Mouse (Mus musculus) gastrocnemius, postnatal 25 days (tissue): ENCODE measurements around the gene Disp2. TPM values are rescaled to one million over a fixed set of nuclear protein-coding genes. Genes with fewer than 3 reads are reported as not detected.
A peak's percentile ranks its signal among the peaks of the same experiment; 100 is the strongest.

Experiments used
- DNase-seq: peaks from one replicate; pipeline ENCODE4 v3.0.0; 2022
- long read RNA-seq, 2 experiments: library from polyadenylated mRNA; stranded (forward); transcript quantifications; one replicate each; pipeline ENCODE4 v2.0.0; 2021
- total RNA-seq, 2 experiments: library from RNA; stranded (reverse); gene quantifications; 1 replicate in 1 of 2; 2 replicates in 1 of 2; pipeline ENCODE4 v1.2.3; 2021

Disp2 gene
- total RNA-seq, result not detected
- long read RNA-seq, experiment 1, result 0 reads
- long read RNA-seq, experiment 2, result 0 reads

- peak; percentile 90 for DNase-seq
Measured at GRCm38 (mm10) chr2:118779504-118780480, at the start of gene Disp2. Disp2 (plus strand) TSS chr2:118779719.

GRCm38 (mm10) chr2:118729816-118730621 is 49.5 kb upstream of the Disp2 start:
- DNase-seq, result no peak

GRCm38 (mm10) chr2:118730622-118730915 is 49.0 kb upstream of the Disp2 start:
- peak; percentile 50 for DNase-seq

GRCm38 (mm10) chr2:118731981-118732380 is 47.5 kb upstream of the Disp2 start:
- no peak for DNase-seq

- DNase-seq, result no peak
Measured at GRCm38 (mm10) chr2:118733341-118733740, 46.2 kb upstream of the Disp2 start.

GRCm38 (mm10) chr2:118740341-118740740 is 39.2 kb upstream of the Disp2 start:
- DNase-seq, result no peak

- DNase-seq, result no peak
Measured at GRCm38 (mm10) chr2:118741183-118741582, 38.3 kb upstream of the Disp2 start.

- no peak for DNase-seq
Measured at GRCm38 (mm10) chr2:118743261-118743943, 36.1 kb upstream of the Disp2 start.

GRCm38 (mm10) chr2:118744621-118745020 is 34.9 kb upstream of the Disp2 start:
- no peak for DNase-seq

- DNase-seq, result peak; percentile 95
Measured at GRCm38 (mm10) chr2:118745232-118745884, 34.2 kb upstream of the Disp2 start, which contains the start of gene Inafm2. Inafm2 (plus strand) TSS chr2:118745758.

- DNase-seq, result no peak
Measured at GRCm38 (mm10) chr2:118745915-118746901, 33.3 kb upstream of the Disp2 start.

- DNase-seq, result no peak
Measured at GRCm38 (mm10) chr2:118747301-118747960, 32.1 kb upstream of the Disp2 start.

- DNase-seq, result no peak
Measured at GRCm38 (mm10) chr2:118749341-118749884, 30.1 kb upstream of the Disp2 start.

GRCm38 (mm10) chr2:118750476-118750875 is 29.0 kb upstream of the Disp2 start:
- no peak for DNase-seq

GRCm38 (mm10) chr2:118751896-118752791 is 27.4 kb upstream of the Disp2 start:
- no peak for DNase-seq

- DNase-seq, result no peak
Measured at GRCm38 (mm10) chr2:118752792-118753108, 26.8 kb upstream of the Disp2 start.

- no peak for DNase-seq
Measured at GRCm38 (mm10) chr2:118754143-118754542, 25.4 kb upstream of the Disp2 start.

- no peak for DNase-seq
Measured at GRCm38 (mm10) chr2:118755407-118755806, 24.1 kb upstream of the Disp2 start.

GRCm38 (mm10) chr2:118756103-118756502 is 23.4 kb upstream of the Disp2 start:
- DNase-seq, result no peak
